Mouse (Mus musculus) midbrain, embryonic 12.5 days (tissue): Measurements from ENCODE around the gene Phactr1. TPM values are rescaled to one million over a fixed set of nuclear protein-coding genes. Genes with fewer than 3 reads are reported as not detected.

Source experiments
- ATAC-seq: fragments of 200-750 bp; cut with Nextera tagmentation; 2 replicates; pipeline ENCODE4 v1.8.0; 2017; ENCODE audit warnings: low read depth, moderate TSS enrichment, moderate library complexity; ENCODE audit not compliant: low FRiP score
- H3K27ac ChIP-seq: fragments of 300-500 bp; sonication (generic); replicated peaks from 2 replicates; pipeline ENCODE4 v1.5.1; 2016; ENCODE audit warnings: mild to moderate bottlenecking
- H3K27me3 ChIP-seq: fragments of 300-500 bp; sonication (generic); 2 replicates; pipeline ENCODE4 v1.6.1; 2016; ENCODE audit warnings: mild to moderate bottlenecking
- H3K36me3 ChIP-seq: fragments of 300-500 bp; sonication (generic); 2 replicates; pipeline ENCODE4 v1.6.1; 2016
- H3K4me1 ChIP-seq: fragments of 300-500 bp; sonication (generic); 2 replicates; pipeline ENCODE4 v1.6.1; 2016
- H3K4me2 ChIP-seq: fragments of 300-500 bp; sonication (generic); replicated peaks from 2 replicates; pipeline ENCODE4 v1.6.1; 2016; ENCODE audit warnings: mild to moderate bottlenecking, moderate library complexity
- H3K4me3 ChIP-seq: fragments of 300-500 bp; sonication (generic); 2 replicates; pipeline ENCODE4 v1.5.1; 2016; ENCODE audit warnings: mild to moderate bottlenecking
- H3K9ac ChIP-seq: fragments of 300-500 bp; sonication (generic); replicated peaks from 2 replicates; pipeline ENCODE4 v1.6.1; 2016; ENCODE audit warnings: mild to moderate bottlenecking, moderate library complexity
- H3K9me3 ChIP-seq: fragments of 300-500 bp; sonication (generic); 2 replicates; pipeline ENCODE4 v1.6.1; 2016; ENCODE audit warnings: mild to moderate bottlenecking
- WGBS: fragments of 180-500 bp; shearing (Covaris S2); methylation state at CpG from one replicate; pipeline ENCODE4 v1.1.7; 2016; 5-methylcytosine and 5-hydroxymethylcytosine counted together
- polyA plus RNA-seq: library from polyadenylated mRNA; unstranded; fragments of >200 nt; fragmentation: Nextera tagmentation; extraction: Ambion mirVana; gene quantifications from 2 replicates; pipeline ENCODE4 v1.2.1, GENCODE M21; 2016

The Phactr1 gene
- polyA plus RNA-seq, 1 experiment from 2014 or later, result 23.2 TPM

GRCm38 (mm10) chr13:43057104-43057503 is 376.7 kb downstream of the Phactr1 start:
- ATAC-seq, result no peak
- no peaks in the 10 kb centered on the region for H3K9me3 ChIP-seq
- 90% methylated on average over 2 of the region's 2 CpGs for WGBS

GRCm38 (mm10) chr13:43063355-43063754 is 382.9 kb downstream of the Phactr1 start:
- WGBS, result 91% methylated on average over 4 of the region's 4 CpGs
- H3K4me1 ChIP-seq, result no peaks in the 10 kb centered on the region
- H3K4me2 ChIP-seq, result no peak overlapping the region
- no peak overlapping the region for H3K9ac ChIP-seq
- no peak overlapping the region for H3K4me3 ChIP-seq
- H3K27ac ChIP-seq, result no peak overlapping the region
- ATAC-seq, result no peak
- H3K36me3 ChIP-seq, result no peaks in the 10 kb centered on the region
- no peaks in the 10 kb centered on the region for H3K27me3 ChIP-seq
- H3K9me3 ChIP-seq, result no peaks in the 10 kb centered on the region

More at GRCm38 (mm10) chr13:43057104-43057503, 376.7 kb downstream of the Phactr1 start:
- Histone ChIP-seq H3K36me3 (no peaks in the 10 kb centered on the region), H3K4me2 (no peak overlapping the region), H3K27ac (no peak overlapping the region), H3K9ac (no peak overlapping the region), H3K4me1 (peaks cover 8% of the 10 kb centered on the region; the same call in 1 of the 2 replicates), H3K27me3 (no peaks in the 10 kb centered on the region), H3K4me3 (no peak overlapping the region)

- Histone ChIP-seq H3K9ac (no peak overlapping the region), H3K4me1 (no peaks in the 10 kb centered on the region; the same call in 1 of the 2 replicates), H3K27me3 (no peaks in the 10 kb centered on the region), H3K36me3 (no peaks in the 10 kb centered on the region), H3K27ac (no peak overlapping the region), H3K4me2 (no peak overlapping the region), H3K4me3 (no peak overlapping the region), H3K9me3 (no peaks in the 10 kb centered on the region)
- WGBS, result 81% methylated on average over 8 of the region's 8 CpGs
- no peak for ATAC-seq
These were observed 388.4 kb downstream of the Phactr1 start for GRCm38 (mm10) chr13:43068716-43069265.

GRCm38 (mm10) chr13:43070496-43070895 is 390.1 kb downstream of the Phactr1 start:
- 79% methylated on average over 4 of the region's 4 CpGs for WGBS
- H3K27me3 ChIP-seq, result no peaks in the 10 kb centered on the region
- no peak overlapping the region for H3K9ac ChIP-seq
- no peak overlapping the region for H3K4me2 ChIP-seq
- ATAC-seq, result no peak
- no peak overlapping the region for H3K4me3 ChIP-seq
- no peaks in the 10 kb centered on the region; the same call in 1 of the 2 replicates for H3K4me1 ChIP-seq
- H3K27ac ChIP-seq, result no peak overlapping the region
- H3K9me3 ChIP-seq, result no peaks in the 10 kb centered on the region
- H3K36me3 ChIP-seq, result no peaks in the 10 kb centered on the region

- H3K36me3 ChIP-seq, result no peaks in the 10 kb centered on the region
- no peak for ATAC-seq
- H3K9ac ChIP-seq, result no peak overlapping the region
- no peak overlapping the region for H3K4me3 ChIP-seq
- no peak overlapping the region for H3K27ac ChIP-seq
- H3K9me3 ChIP-seq, result no peaks in the 10 kb centered on the region
- H3K4me2 ChIP-seq, result no peak overlapping the region
- no peaks in the 10 kb centered on the region; the same call in 1 of the 2 replicates for H3K4me1 ChIP-seq
- 85% methylated on average over 2 of the region's 2 CpGs for WGBS
- no peaks in the 10 kb centered on the region for H3K27me3 ChIP-seq
These were observed 390.5 kb downstream of the Phactr1 start for GRCm38 (mm10) chr13:43070971-43071370.

GRCm38 (mm10) chr13:43075456-43075855 is 395.0 kb downstream of the Phactr1 start:
- Histone ChIP-seq H3K27ac (no peak overlapping the region), H3K9me3 (no peaks in the 10 kb centered on the region), H3K4me1 (no peaks in the 10 kb centered on the region; the same call in 1 of the 2 replicates), H3K4me2 (no peak overlapping the region), H3K9ac (no peak overlapping the region), H3K36me3 (no peaks in the 10 kb centered on the region), H3K4me3 (no peak overlapping the region), H3K27me3 (no peaks in the 10 kb centered on the region)
- ATAC-seq, result no peak
- 87% methylated on average over 6 of the region's 6 CpGs for WGBS

GRCm38 (mm10) chr13:43077485-43077884 is 397.1 kb downstream of the Phactr1 start:
- no peak overlapping the region for H3K4me2 ChIP-seq
- H3K9ac ChIP-seq, result no peak overlapping the region
- 93% methylated on average over 9 of the region's 9 CpGs for WGBS
- no peaks in the 10 kb centered on the region for H3K9me3 ChIP-seq
- no peaks in the 10 kb centered on the region for H3K4me1 ChIP-seq
- H3K27ac ChIP-seq, result no peak overlapping the region
- H3K27me3 ChIP-seq, result no peaks in the 10 kb centered on the region
- no peak overlapping the region for H3K4me3 ChIP-seq
- no peaks in the 10 kb centered on the region for H3K36me3 ChIP-seq
- ATAC-seq, result no peak

GRCm38 (mm10) chr13:43085226-43085625 is 404.8 kb downstream of the Phactr1 start:
- Histone ChIP-seq H3K27ac (no peak overlapping the region), H3K36me3 (no peaks in the 10 kb centered on the region), H3K4me3 (no peak overlapping the region), H3K4me1 (no peaks in the 10 kb centered on the region), H3K9me3 (no peaks in the 10 kb centered on the region), H3K27me3 (no peaks in the 10 kb centered on the region), H3K9ac (no peak overlapping the region), H3K4me2 (no peak overlapping the region)
- no peak for ATAC-seq
- 92% methylated on average over 7 of the region's 7 CpGs for WGBS

GRCm38 (mm10) chr13:43094365-43094764 is 413.9 kb downstream of the Phactr1 start:
- H3K4me1 ChIP-seq, result no peaks in the 10 kb centered on the region
- no peak overlapping the region for H3K4me2 ChIP-seq
- no peaks in the 10 kb centered on the region for H3K27me3 ChIP-seq
- H3K36me3 ChIP-seq, result no peaks in the 10 kb centered on the region
- no peak for ATAC-seq
- H3K27ac ChIP-seq, result no peak overlapping the region
- H3K9ac ChIP-seq, result no peak overlapping the region
- 55% methylated on average over 7 of the region's 7 CpGs for WGBS
- H3K4me3 ChIP-seq, result no peak overlapping the region
- H3K9me3 ChIP-seq, result no peaks in the 10 kb centered on the region

- 87% methylated on average over 7 of the region's 7 CpGs for WGBS
These were observed 422.5 kb downstream of the Phactr1 start for GRCm38 (mm10) chr13:43102943-43103342.

GRCm38 (mm10) chr13:43104496-43104895 is 424.1 kb downstream of the Phactr1 start:
- Histone ChIP-seq H3K36me3 (0 out of 2 replicates have a peak, but pooled peaks cover 5% of the 10 kb centered on the region), H3K4me2 (no peak overlapping the region), H3K4me3 (no peak overlapping the region), H3K27me3 (no peaks in the 10 kb centered on the region), H3K9ac (no peak overlapping the region), H3K27ac (no peak overlapping the region), H3K4me1 (no peaks in the 10 kb centered on the region), H3K9me3 (no peaks in the 10 kb centered on the region)
- ATAC-seq, result no peak
- 96% methylated on average over 9 of the region's 9 CpGs for WGBS

More at GRCm38 (mm10) chr13:43102943-43103342, 422.5 kb downstream of the Phactr1 start:
- Histone ChIP-seq H3K4me3 (no peak overlapping the region), H3K27ac (no peak overlapping the region), H3K4me2 (no peak overlapping the region), H3K9me3 (no peaks in the 10 kb centered on the region), H3K27me3 (no peaks in the 10 kb centered on the region), H3K36me3 (0 out of 2 replicates have a peak, but pooled peaks cover 5% of the 10 kb centered on the region), H3K9ac (no peak overlapping the region), H3K4me1 (no peaks in the 10 kb centered on the region)
- ATAC-seq, result no peak

- Histone ChIP-seq H3K4me2 (no peak overlapping the region), H3K4me3 (no peak overlapping the region), H3K27ac (no peak overlapping the region), H3K27me3 (no peaks in the 10 kb centered on the region), H3K4me1 (no peaks in the 10 kb centered on the region), H3K9me3 (0 out of 2 replicates have a peak, but pooled peaks cover 5% of the 10 kb centered on the region), H3K9ac (no peak overlapping the region), H3K36me3 (no peaks in the 10 kb centered on the region)
- 78% methylated on average over 7 of the region's 7 CpGs for WGBS
- ATAC-seq, result no peak
These were observed 431.9 kb downstream of the Phactr1 start for GRCm38 (mm10) chr13:43112280-43112679.

GRCm38 (mm10) chr13:43112707-43113106 is 432.3 kb downstream of the Phactr1 start:
- no peak overlapping the region for H3K27ac ChIP-seq
- no peak overlapping the region for H3K4me3 ChIP-seq
- H3K4me1 ChIP-seq, result no peaks in the 10 kb centered on the region
- 0 out of 2 replicates have a peak, but pooled peaks cover 5% of the 10 kb centered on the region for H3K9me3 ChIP-seq
- H3K9ac ChIP-seq, result no peak overlapping the region
- no peak overlapping the region for H3K4me2 ChIP-seq
- H3K27me3 ChIP-seq, result no peaks in the 10 kb centered on the region
- no peaks in the 10 kb centered on the region for H3K36me3 ChIP-seq
- 89% methylated on average over 3 of the region's 3 CpGs for WGBS
- no peak for ATAC-seq
